Mouse (Mus musculus) heart, embryonic 16.5 days (tissue): ENCODE data around the gene Acsbg2. TPM values are rescaled to one million over a fixed set of nuclear protein-coding genes. Genes with fewer than 3 reads are reported as not detected.
A peak's percentile ranks its signal among the peaks of the same experiment; 100 is the strongest.

Experiments
- ATAC-seq: fragments of 200-750 bp; cut with Nextera tagmentation; replicated peaks from 2 replicates; pipeline ENCODE4 v1.8.0; 2017; ENCODE audit warnings: moderate number of reproducible peaks; ENCODE audit not compliant: insufficient read depth, low FRiP score; ENCODE audit errors: extremely low read depth
- H3K27ac ChIP-seq: fragments of 300-500 bp; sonication (generic); 2 replicates; pipeline ENCODE4 v1.5.1; 2014; ENCODE audit warnings: mild to moderate bottlenecking, low read length, control low read depth, moderate library complexity
- H3K27me3 ChIP-seq: fragments of 300-500 bp; sonication (generic); 2 replicates; pipeline ENCODE4 v1.6.1; 2014; ENCODE audit warnings: low read length, mixed read lengths; ENCODE audit not compliant: control insufficient read depth, insufficient read depth
- H3K36me3 ChIP-seq: fragments of 300-500 bp; sonication (generic); 2 replicates; pipeline ENCODE4 v1.6.1; 2014; ENCODE audit not compliant: control insufficient read depth, insufficient read depth
- H3K4me1 ChIP-seq: fragments of 300-500 bp; sonication (generic); 2 replicates; pipeline ENCODE4 v1.6.1; 2014; ENCODE audit warnings: low read length, mixed read lengths; ENCODE audit not compliant: control insufficient read depth, insufficient read depth
- H3K4me2 ChIP-seq: fragments of 300-500 bp; sonication (generic); 2 replicates; pipeline ENCODE4 v1.6.1; 2014; ENCODE audit warnings: low read depth, mild to moderate bottlenecking, control low read depth, low read length
- H3K4me3 ChIP-seq: fragments of 300-500 bp; sonication (generic); 2 replicates; pipeline ENCODE4 v1.5.1; 2014; ENCODE audit warnings: mild to moderate bottlenecking, control low read depth, low read length
- H3K9ac ChIP-seq: fragments of 300-500 bp; sonication (generic); 2 replicates; pipeline ENCODE4 v1.6.1; 2014; ENCODE audit warnings: low read length, control low read depth
- H3K9me3 ChIP-seq: fragments of 300-500 bp; sonication (generic); replicated peaks from 2 replicates; pipeline ENCODE4 v1.6.1; 2016; ENCODE audit warnings: low read length; ENCODE audit not compliant: control insufficient read depth
- whole genome bisulfite sequencing: fragments of 180-500 bp; shearing (Covaris S2); extraction: QIAGEN DNeasy Blood & Tissue Kit; methylation state at CpG from one replicate; pipeline ENCODE4 v1.1.7; 2014; 5-methylcytosine and 5-hydroxymethylcytosine counted together
- polyA plus RNA-seq: library from polyadenylated mRNA; unstranded; fragments of >200 nt; fragmentation: Nextera tagmentation; extraction: Ambion mirVana; gene quantifications from 2 replicates; pipeline ENCODE4 v1.2.1, GENCODE M21; 2015

Gene Acsbg2
- polyA plus RNA-seq, 1 experiment from 2014 or later: not detected

- H3K4me1 ChIP-seq: peaks cover 7% of the 10 kb centered on the region
- no peaks in the 10 kb centered on the region for H3K27me3 ChIP-seq
- no peak overlapping the region for H3K4me3 ChIP-seq
- H3K9ac ChIP-seq: peak overlapping the region; percentile 14; the same call in 1 of the 2 replicates
- H3K9me3 ChIP-seq: no peaks in the 10 kb centered on the region
- H3K4me2 ChIP-seq: no peak overlapping the region
- no peak overlapping the region for H3K27ac ChIP-seq
- 67% methylated on average over 5 of the region's 5 CpGs for WGBS
- 0 out of 2 replicates have a peak, but pooled peaks cover 3% of the 10 kb centered on the region for H3K36me3 ChIP-seq
- no peak for ATAC-seq
These were observed 69.3 kb downstream of the Acsbg2 start for GRCm38 (mm10) chr17:56804952-56805351.

GRCm38 (mm10) chr17:56802065-56802464 is 72.2 kb downstream of the Acsbg2 start:
- WGBS: 79% methylated on average over 8 of the region's 8 CpGs

GRCm38 (mm10) chr17:56799276-56799675 is 75.0 kb downstream of the Acsbg2 start:
- no peak overlapping the region for H3K4me2 ChIP-seq
- no peaks in the 10 kb centered on the region for H3K4me1 ChIP-seq
- no peaks in the 10 kb centered on the region for H3K27me3 ChIP-seq
- no peak overlapping the region for H3K27ac ChIP-seq
- H3K9ac ChIP-seq: no peak overlapping the region
- 0 out of 2 replicates have a peak, but pooled peaks cover 3% of the 10 kb centered on the region for H3K36me3 ChIP-seq
- ATAC-seq: no peak
- 81% methylated on average over 3 of the region's 3 CpGs for WGBS
- H3K9me3 ChIP-seq: no peaks in the 10 kb centered on the region
- H3K4me3 ChIP-seq: no peak overlapping the region

More at GRCm38 (mm10) chr17:56802065-56802464, 72.2 kb downstream of the Acsbg2 start:
- H3K4me3 ChIP-seq: no peak overlapping the region
- no peak for ATAC-seq
- no peaks in the 10 kb centered on the region for H3K4me1 ChIP-seq
- 0 out of 2 replicates have a peak, but pooled peaks cover 3% of the 10 kb centered on the region for H3K36me3 ChIP-seq
- no peak overlapping the region for H3K9ac ChIP-seq
- H3K4me2 ChIP-seq: no peak overlapping the region
- no peaks in the 10 kb centered on the region for H3K27me3 ChIP-seq
- H3K27ac ChIP-seq: no peak overlapping the region
- no peaks in the 10 kb centered on the region for H3K9me3 ChIP-seq

DNA sequence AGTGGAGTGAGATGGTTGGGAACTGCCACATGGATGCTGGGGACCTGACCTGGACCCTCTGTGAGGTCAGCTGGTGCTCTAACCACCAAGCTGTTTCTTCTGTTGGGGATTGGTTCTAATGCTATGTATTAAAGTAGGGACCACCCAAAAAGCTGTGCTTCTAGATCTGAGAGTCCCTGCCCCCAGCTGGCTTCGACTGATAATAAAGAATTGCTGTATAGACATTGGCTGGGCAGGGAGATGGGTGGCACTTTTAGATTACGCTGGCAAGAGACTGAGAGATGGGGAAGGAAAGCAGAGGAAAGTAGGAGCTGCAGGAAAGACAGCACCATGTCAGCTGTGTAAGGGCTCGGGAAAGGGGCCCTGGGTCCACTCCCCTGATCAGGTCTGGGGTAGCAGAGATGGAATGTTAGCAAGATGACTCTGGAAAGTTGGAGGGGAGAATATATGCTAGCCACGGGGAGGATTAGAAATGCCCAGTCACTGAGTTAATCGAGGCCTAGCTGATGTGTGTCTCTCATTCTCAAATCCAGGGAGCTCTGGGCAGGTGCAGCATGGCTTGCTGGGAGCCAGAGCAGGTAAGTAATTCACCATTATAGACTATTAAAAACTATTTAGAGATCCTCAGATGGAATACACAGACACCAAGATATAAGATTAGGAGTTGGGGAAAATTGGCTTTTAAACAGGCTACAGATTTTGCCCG is 80.5 kb downstream of the Acsbg2 start:
- whole genome bisulfite sequencing: 69% methylated on average over 6 of the region's 6 CpGs

More for the DNA sequence above, 80.5 kb downstream of the Acsbg2 start:
- H3K9ac ChIP-seq: no peak overlapping the region
- no peak overlapping the region for H3K4me2 ChIP-seq
- no peak overlapping the region for H3K27ac ChIP-seq
- H3K9me3 ChIP-seq: no peaks in the 10 kb centered on the region
- ATAC-seq: no peak
- no peak overlapping the region for H3K4me3 ChIP-seq
- H3K36me3 ChIP-seq: no peaks in the 10 kb centered on the region
- no peaks in the 10 kb centered on the region for H3K27me3 ChIP-seq
- H3K4me1 ChIP-seq: peaks cover 3% of the 10 kb centered on the region; the same call in 1 of the 2 replicates

Other genes with a start within 250 kb of the Acsbg2 start
- gene Lonp1, start 247.6 kb downstream of the Acsbg2 start, polyA plus RNA-seq: 60.7 and 62.5 TPM in 2 replicates
- 0.29 and 0.31 TPM in 2 replicates for gene Catsperd, start 246.3 kb downstream of the Acsbg2 start, polyA plus RNA-seq
- gene Ranbp3, start 201.2 kb downstream of the Acsbg2 start, polyA plus RNA-seq: 63.1 and 64.3 TPM in 2 replicates
- gene Ndufa11, start 156.7 kb downstream of the Acsbg2 start, polyA plus RNA-seq: 1,043 and 1,129 TPM in 2 replicates
- 12.8 and 14.6 TPM in 2 replicates for gene Vmac, start 156.4 kb downstream of the Acsbg2 start, polyA plus RNA-seq
- 21.2 and 23.9 TPM in 2 replicates for gene Nrtn, start 116.9 kb downstream of the Acsbg2 start, polyA plus RNA-seq
- gene Dus3l, start 109.7 kb downstream of the Acsbg2 start, polyA plus RNA-seq: 31.7 and 34.9 TPM in 2 replicates
- gene Prr22, start 104.2 kb downstream of the Acsbg2 start, polyA plus RNA-seq: 0.59 and 1.2 TPM in 2 replicates
- gene Rfx2, start 43.4 kb downstream of the Acsbg2 start, polyA plus RNA-seq: 6.2 and 6.8 TPM in 2 replicates
- 0.30 and 0.61 TPM in 2 replicates for gene 1700061G19Rik, start 1.0 kb upstream of the Acsbg2 start, polyA plus RNA-seq
- 26.4 and 31.1 TPM in 2 replicates for gene Mllt1, start 61.0 kb upstream of the Acsbg2 start, polyA plus RNA-seq
- gene Acer1, start 107.7 kb upstream of the Acsbg2 start, polyA plus RNA-seq: 0.05 TPM in 1 of 2 replicates, not detected in the other
- 117 and 129 TPM in 2 replicates for gene Clpp, start 115.9 kb upstream of the Acsbg2 start, polyA plus RNA-seq
- 56.4 and 59.6 TPM in 2 replicates for gene Alkbh7, start 122.9 kb upstream of the Acsbg2 start, polyA plus RNA-seq
- gene Pspn, start 125.6 kb upstream of the Acsbg2 start, polyA plus RNA-seq: 0.34 TPM in 1 of 2 replicates, not detected in the other
- 44.1 and 45.6 TPM in 2 replicates for gene Gtf2f1, start 136.8 kb upstream of the Acsbg2 start, polyA plus RNA-seq
- 0.32 and 0.41 TPM in 2 replicates for gene Gm17949, start 137.0 kb upstream of the Acsbg2 start, polyA plus RNA-seq
- 16.5 and 22.8 TPM in 2 replicates for gene Khsrp, start 157.1 kb upstream of the Acsbg2 start, polyA plus RNA-seq
- gene Slc25a41, start 167.2 kb upstream of the Acsbg2 start, polyA plus RNA-seq: not detected in 2 replicates
- gene Crb3, start 184.7 kb upstream of the Acsbg2 start, polyA plus RNA-seq: 1.1 and 4.8 TPM in 2 replicates
- 14.7 and 17.0 TPM in 2 replicates for gene Slc25a23, start 185.4 kb upstream of the Acsbg2 start, polyA plus RNA-seq
- gene Dennd1c, start 204.1 kb upstream of the Acsbg2 start, polyA plus RNA-seq: 2.2 and 4.1 TPM in 2 replicates
- 5.7 and 6.9 TPM in 2 replicates for gene Tubb4a, start 213.3 kb upstream of the Acsbg2 start, polyA plus RNA-seq
- gene Tnfsf9, start 230.9 kb upstream of the Acsbg2 start, polyA plus RNA-seq: 3.3 and 3.4 TPM in 2 replicates